Mouse (Mus musculus) heart, adult 18-20 months (tissue): ENCODE measurements around the gene March4. TPM values are rescaled to one million over a fixed set of nuclear protein-coding genes. Genes with fewer than 3 reads are reported as not detected.

Experiments
- DNase-seq, 2 experiments: peaks; one replicate each; pipeline ENCODE4 v3.0.0; 2021 to 2022; ENCODE audit warnings: mixed read lengths in 1 of 2
- total RNA-seq, 2 experiments: library from RNA; stranded (reverse); gene quantifications; 2 replicates each; pipeline ENCODE4 v1.2.3; 2021

The March4 gene
- total RNA-seq, 2 experiments from 2014 or later, result 0.10 TPM; not detected in 1

GRCm38 (mm10) chr1:72390420-72390819, 146.3 kb downstream of the March4 start:
- DNase-seq, result no peak

GRCm38 (mm10) chr1:72383651-72384050, 153.1 kb downstream of the March4 start:
- DNase-seq, result no peak

GRCm38 (mm10) chr1:72383056-72383455, 153.7 kb downstream of the March4 start:
- no peak for DNase-seq

- DNase-seq, result no peak
Measured at GRCm38 (mm10) chr1:72380544-72380943, 156.2 kb downstream of the March4 start.

GRCm38 (mm10) chr1:72379752-72380353, 156.9 kb downstream of the March4 start:
- DNase-seq, result no peak

GRCm38 (mm10) chr1:72378151-72378550, 158.6 kb downstream of the March4 start:
- no peak for DNase-seq

Other genes with a start within 250 kb of the March4 start
- 10 to 100 TPM; 16.4 to 19.7 TPM for gene Xrcc5, start 229.5 kb downstream of the March4 start, total RNA-seq
- 10 to 100 TPM; 27.0 to 29.3 TPM for gene Smarcal1, start 46.3 kb upstream of the March4 start, total RNA-seq
- not detected for gene Ankar, start 163.6 kb upstream of the March4 start, total RNA-seq
- 100 to 1,000 TPM; 674 to 726 TPM for gene Rpl37a, start 174.4 kb upstream of the March4 start, total RNA-seq